Mouse (Mus musculus) layer of hippocampus, adult 9-11 months (tissue): ENCODE results near the gene Extl1.
"Not testable (repeated sequence)": the region's sequence is repeated elsewhere in the genome, so short reads cannot be mapped to it uniquely, and the experiment has no call there.

Source experiments
- DNase-seq: peaks from one replicate; pipeline ENCODE4 v3.0.0; 2022

Extl1 gene

DNA sequence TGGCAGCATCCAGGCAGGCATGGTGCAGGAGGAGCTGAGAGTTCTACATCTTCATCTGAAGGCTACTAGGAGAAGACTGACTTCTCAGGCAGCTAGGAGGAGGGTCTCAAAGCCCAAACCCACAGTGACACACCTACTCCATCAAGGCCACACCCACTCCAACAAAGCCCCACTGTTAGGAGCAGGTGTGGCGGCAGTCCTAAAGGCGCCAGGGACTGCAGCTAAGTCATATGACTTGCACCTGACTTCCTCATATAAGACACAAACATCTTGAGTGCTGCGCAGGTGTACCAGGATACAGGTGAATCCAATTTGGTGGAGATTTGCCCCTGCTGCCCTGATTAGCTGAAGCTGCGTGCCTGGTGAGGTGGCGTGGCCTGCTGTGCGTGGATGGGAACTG is at the start of gene Extl1:
TSS of gene Extl1 (minus strand) at position 101 of the 400 bp plus-strand sequence.
- DNase-seq = not testable (repeated sequence)

DNA sequence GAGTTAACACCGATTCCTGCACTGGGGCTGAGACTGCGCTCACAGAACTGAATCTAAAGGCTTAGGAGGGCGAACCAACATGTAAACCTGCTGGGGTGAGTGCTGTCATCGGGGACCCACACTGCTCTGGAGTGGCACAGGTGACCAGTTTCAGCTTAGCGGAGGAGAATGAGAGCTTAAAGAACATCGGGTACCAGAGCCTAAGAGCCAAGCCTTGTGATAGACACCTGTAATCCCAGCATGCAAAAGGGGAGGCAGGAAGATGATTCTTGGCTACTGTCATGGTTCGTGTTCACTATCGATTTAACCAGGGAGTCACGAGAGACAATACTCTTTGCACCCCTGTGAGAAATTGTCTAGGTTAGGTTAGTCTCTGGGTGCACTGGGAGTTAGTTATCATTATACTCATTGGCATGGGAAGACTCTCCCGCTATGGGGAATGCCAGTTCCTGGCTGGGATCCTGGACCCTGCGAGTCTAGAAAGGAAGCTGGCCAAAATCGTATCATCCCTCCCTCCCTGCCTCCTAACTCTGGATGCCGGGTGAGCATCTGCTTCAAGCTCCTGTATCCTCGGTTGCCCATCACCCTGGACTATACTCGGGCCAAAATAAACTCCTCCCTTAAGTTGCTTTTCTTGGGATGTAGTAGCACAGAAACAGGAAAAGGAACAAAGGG is 49.2 kb upstream of the Extl1 start:
- DNase-seq = no peak

DNA sequence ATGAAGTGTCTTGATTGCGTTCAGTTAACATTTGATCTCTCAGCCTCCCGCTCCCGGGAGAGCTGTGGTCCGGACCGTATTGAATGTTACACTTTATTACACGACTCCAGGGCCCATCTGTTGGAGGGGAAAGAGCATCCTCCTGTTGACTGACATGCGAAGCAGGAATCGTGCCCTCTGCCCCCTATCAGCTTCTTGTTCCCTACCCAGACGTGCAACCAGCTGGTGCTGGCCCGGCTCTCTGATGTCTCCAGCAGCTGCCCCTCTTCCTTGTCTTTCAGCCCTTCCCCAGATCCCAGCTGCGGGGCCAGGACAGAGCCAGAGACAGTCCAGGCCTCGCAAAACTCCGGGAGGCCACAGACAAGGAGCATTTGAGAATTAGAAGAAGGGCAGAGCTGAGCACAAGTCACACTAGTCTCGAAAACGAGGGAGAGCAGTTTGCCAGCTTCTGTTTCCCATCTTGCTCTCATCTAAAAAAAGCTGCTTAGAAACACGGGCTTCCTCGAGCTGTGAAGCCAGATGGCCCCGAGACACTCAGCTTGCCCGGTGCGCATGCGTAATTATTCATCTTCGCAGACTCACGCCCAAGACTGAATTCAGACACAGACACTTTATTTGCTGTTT is 46.8 kb upstream of the Extl1 start:
- DNase-seq = peak; percentile 95

DNA sequence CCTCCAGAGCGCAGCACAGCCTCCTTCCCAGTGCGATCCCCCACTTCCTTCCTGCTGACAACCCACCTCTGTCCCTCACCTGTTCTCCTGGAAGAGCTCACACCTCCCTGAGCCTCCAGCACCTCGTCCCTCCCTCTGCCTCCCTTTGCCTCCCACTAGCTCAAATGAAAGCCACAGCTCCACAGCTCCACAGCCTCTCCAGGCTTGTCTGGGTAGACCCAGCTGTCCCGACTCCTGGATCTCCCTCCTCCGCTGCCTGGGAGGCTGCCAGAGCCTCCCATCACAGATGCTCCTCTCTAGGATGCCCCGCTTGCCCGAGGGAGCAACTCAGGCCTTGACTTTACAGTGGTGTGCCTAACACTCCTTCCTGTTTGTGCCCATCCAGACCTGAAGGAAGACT is 41.4 kb upstream of the Extl1 start:
- DNase-seq = peak; percentile 53

DNA sequence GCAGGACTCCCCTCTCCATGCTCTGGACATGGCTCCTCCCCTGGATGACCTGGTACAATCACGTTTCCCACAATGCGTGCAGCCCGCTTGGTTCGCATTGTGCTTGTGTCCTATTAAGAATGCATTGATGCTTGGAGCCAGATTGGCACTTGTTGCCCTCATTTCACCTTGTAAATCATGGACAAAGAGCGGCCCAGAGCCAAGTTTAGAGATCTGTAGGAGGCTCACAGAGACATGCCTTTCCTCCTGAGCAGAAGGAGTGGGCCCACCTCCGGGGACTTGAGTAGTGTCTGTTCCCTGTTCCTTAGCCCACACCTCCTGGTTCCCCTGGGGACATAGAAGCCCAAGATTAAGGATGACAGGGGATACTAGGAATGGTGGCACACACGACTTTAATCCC is 40.3 kb upstream of the Extl1 start:
- DNase-seq = no peak

DNA sequence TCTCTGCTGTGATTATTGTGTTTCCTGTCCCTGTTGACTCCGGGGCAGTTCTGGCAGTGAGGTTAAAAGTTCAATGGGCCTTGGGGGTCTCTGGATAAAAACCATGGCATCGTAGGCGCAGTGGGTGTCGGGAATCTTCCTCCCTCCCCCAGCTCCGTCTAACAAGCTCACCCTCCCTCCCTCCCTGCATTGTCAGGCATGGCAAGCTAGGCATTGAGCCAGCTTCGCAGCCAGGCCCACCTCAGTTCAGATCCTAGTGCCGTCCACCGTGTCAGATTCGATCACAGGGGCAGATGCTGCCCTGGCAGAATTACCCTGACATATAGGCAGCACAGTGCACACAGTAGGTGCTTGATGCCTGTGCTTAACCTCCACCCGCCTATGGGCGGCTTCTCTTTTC is 38.3 kb upstream of the Extl1 start:
- DNase-seq = no peak

DNA sequence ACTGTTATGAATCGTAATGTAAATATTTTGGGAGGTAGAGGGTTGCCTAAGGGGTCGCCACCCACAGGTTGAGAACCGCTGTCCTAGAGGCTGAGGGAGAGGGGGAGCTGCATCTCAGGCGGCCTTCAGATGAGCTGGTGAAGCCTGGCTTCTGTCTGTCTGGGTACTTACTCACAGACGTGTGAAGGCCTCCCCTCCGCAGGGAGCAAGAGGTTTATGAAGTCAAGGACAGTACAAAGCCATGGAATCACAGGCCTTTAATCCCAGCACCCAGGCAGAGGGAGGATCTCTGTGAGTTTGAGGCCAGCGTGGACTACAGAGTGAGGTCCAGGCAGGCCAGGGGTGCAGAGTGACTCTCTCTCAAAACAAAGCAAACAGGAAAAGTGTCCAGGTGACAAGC is 33.5 kb upstream of the Extl1 start:
- DNase-seq = no peak

DNA sequence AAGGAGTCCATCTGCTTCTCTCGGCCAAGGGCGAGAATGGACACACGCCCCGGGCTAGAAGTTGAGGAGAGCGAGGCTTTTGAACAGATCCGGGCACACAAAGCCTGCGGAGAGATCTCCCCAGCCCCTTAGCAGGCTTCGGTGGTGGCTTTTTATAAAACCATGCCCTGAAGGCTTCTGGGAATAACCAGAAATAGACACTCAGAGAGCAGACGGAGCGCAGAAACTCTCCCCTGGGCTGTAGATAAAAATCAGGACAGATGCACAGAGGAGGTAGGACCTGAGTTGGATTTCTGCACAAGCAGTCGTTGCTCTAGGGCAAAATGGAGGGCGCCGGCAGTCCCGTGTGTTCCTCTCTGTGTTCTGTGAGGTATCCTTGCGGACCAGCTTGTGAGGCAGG is 33.0 kb upstream of the Extl1 start:
- no peak for DNase-seq

DNA sequence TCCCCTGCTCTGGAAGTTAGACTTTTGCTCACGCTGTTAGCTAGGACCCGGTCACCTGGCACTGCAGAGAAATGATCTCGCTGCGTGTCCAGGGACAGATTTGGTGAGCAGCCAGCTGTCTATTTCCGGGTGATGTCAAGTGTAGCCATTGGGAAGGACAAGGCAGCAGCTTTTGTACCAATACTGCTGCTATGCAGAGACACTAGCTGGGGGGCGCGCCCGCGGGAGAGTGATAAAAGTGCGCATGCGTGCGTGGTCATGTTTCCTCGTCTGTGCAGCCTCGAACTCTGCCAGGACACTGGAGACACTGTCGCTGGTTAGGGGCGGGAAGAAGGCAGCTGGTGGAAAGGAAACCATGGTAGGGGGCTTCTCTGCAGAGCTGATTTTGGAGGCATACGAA is 32.5 kb upstream of the Extl1 start:
- no peak for DNase-seq

DNA sequence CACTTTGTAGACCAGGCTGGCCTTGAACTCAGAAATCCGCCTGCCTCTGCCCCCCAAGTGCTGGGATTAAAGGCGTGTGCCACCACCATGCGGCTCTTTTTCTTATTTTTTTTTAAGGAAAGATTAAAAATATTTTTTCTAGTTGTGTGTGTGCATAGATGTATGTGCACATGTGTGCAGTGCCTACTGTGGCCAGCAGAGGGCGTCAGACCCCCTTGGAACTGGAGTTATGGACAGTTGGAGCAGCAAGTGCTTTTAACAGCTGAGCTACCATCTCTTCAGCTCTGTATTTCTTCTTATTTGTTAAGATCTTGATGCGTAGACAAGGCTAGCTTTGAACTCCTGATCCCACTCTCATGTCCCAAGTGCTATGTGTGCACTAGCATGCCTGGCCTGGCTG is 25.6 kb upstream of the Extl1 start:
- no peak for DNase-seq

DNA sequence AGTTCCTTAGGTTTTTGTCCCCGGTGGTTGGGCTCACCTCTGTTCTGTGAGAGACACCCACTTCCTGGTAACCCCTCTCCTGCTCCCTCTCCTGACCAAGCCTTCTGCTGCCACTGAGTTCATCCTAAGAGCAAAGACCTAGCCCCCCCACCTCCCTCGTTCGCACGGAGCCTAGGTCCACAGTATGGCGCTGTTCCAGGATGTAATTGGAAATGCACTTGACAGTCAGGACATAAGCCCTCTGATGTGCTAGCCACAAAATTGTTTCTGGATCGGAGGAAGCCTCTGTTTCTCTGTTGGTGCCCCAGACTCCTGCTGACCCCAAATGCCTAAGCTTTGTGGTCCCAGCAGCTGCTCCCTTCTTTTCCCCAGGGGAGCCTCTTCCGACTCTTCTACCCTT is 20.1 kb upstream of the Extl1 start:
- no peak for DNase-seq

DNA sequence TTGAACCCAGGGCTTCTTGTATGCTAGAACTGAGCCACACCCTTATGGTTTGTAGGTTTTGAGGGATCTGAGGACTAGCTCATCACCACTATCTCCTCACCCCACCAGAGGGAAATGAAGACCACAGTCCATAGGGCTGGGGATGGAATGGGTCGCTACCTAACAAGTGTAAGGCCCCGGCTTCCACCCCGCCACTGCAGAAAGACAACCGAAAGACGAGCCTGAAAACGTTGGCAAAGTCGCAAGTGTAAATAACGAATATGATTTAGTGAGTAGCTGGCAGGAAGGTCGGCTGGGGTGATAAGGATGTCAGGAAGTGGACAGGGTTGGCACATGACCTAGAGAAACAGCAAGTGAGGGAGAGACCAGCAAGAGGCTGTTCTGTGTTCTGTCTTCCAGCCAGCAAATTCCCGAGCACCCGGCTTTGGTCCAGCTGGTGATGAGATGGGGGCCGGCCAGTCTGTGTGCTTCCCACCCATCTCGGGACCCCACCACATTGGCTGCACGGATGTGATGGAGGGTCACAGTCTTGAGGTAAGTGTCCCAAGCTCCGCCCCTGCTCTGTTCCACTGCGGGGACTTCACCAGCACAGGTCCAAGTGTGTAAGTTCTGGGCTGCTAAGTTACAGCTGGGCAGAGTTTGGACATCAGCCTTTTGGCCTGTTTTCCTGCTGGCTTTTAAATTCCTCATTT is 19.1 kb upstream of the Extl1 start:
- DNase-seq = no peak

DNA sequence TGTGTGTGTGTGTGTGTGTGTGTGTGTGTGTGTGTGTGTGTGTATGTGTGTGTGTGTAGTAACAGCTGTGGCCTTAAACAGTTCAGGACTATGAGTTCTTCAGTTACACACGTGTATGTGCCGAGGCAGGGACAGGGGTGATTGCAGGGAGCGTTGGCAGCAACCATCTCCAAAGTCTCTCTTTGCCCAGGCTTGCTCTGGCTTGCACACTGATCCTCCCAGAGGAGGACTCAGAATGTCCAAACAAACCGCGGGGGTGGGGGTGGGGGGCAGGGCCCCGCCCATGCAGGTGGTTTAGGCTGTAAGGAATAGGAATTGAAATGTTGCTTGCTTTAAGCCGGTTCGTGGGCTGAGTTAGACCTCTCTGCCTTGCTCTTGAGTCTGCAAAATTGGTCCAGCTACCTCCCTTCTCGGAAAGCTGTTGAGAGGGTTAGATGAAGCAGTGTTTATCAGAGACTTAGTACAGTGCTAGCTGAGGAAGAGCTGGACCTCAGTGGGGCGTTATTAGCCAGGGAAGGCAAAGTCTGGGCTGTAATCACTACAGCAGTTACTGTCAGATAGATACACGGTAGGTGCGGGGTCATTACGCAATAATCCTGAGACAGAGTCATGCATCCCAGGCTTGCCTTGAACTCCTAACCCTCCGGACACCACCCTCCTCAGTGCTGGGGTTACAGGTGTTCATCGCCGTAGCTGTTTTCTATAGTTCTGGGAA is 18.4 kb upstream of the Extl1 start:
- DNase-seq = no peak

DNA sequence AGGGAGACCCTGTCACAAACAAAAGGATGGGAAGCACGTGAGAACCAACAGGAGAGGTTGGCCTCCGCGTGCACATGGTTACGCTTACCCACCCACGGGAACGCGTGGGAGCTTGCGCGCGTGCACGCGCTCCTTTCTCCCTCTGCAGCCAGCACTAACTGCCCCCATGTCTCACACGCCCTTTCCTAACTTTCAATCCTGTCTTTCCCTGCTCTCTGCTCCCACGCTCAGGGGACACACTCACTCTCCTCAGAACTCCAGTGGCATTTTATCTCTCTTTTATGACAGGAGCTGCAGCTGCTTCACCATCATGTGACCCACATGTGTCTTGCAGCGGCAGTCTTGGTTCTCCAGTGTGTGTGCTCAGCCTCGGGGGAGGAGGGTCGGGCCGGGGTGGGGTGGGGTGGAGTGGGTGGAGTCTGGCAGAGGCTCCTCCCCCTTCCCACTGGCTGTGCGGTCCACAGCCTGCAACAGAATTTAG is 17.6 kb upstream of the Extl1 start:
- DNase-seq = peak; percentile 85

DNA sequence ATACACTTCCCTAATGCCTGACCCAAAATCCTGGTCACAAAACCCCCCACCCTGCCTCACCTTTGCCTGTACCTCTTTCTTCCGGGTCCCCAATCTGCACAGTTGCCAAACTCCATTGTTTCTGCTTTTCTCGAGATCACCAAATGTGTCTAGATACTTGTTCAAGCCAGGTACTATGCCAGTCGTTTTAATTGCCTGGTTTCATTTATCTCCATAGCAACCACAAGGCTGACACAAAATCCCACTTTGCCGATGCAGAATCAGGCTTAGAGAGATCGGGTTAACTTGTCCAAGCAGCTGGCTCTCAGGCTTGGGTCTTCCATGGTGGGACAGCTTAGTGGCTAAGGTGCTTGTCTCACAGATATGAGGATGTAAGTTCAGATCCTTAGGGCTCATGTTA is 16.6 kb upstream of the Extl1 start:
- no peak for DNase-seq

DNA sequence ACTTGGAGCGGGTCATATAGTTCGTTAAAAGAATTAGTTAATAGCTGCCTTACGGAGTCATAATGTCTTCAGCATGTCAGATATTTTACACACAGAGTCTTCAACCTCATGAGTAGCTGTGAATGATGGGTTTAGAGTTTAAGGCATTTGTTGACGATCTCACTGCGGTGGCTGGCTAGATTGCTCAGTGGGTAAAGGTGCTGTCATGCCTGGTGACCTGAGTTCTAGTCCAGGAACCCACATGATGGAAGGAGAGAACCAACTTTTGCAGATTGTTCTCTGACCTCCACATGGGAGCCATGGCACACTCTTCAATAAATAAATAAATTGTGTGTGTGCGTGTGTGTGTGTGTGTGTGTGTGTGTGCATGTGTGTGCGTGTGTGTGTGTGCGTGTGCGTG is 14.1 kb upstream of the Extl1 start:
- no peak for DNase-seq

DNA sequence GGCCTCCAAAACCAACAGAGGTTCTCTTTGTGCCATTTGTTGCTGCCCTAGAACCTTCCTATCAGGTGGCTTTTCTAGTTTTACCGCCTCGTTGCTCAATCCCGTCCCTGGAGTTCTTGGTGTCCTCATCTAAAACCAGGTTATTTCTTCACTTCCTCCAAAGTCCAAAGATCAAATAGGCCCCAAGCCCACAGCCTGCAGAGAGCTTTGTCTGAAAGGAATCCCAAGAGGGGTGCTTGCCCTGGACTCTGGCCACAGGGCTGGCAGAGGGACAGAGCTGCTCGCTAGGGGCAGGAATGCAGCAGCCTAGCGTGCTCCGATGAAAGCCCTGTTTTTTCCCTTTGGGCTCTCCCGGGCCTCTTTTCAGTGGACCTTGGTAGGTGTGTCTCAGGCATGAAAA is 13.5 kb upstream of the Extl1 start:
- DNase-seq = no peak

DNA sequence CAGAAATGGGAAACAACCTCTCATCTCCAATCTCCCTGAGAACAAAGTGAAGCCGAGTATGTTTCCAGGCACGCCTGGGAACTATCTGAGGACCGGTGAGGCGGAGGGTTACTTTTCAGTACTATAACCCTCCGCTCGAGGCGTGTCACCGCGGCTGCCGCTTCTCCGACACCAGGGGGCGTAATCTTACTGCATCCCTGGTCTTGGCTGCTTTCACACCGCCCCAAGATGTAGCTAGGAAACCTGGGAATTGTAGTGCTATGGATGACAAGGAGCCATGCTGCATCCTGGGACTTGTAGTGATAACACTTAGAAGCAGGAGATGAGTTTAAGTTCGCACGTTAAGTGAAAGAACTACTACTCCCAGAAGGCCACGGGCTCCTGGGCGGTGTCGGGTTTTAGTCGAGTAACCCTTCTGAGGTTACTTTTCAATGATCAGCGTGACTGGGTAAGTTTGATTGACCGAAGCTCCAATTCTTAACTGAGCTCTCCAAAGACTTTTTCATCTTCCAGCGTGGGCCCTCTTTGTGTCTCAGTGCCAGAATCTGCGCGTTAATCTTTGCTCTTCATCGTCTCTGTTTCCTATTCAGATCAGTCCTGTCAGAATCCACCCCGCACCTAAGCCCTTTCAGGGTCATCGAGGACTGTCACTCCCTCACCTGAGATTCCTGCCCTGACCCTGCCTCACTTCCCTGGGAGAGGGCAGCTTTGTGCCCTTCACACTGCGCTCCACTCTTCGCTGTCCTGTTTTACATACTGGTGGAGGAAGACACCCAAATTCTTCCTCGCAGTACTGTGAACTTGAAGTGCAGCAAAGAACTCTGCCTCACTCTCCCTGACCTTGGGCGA is 12.6 kb upstream of the Extl1 start, which contains the start of gene Pafah2:
TSS of gene Pafah2 (plus strand) at position 344 of the 849 bp plus-strand sequence.
- DNase-seq = peak; percentile 99

DNA sequence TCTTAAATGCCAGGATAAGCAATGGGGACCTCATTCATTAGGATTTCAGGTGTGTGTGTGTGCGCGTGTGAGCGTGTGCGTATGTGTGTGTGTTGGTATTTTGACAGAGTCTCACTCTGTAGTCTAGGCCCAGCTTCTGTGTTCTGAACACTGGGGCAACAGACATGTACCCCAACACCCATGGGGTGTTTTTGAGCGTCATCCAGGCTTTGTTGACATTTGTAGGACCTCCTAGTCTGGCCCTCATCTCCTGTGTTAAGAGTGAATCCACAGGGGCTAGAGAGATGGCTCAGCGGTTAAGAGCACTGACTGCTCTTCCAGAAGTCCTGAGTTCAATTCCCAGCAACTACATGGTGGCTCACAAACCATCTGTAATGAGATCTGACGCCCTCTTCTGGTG is 11.5 kb upstream of the Extl1 start:
- DNase-seq = no peak

DNA sequence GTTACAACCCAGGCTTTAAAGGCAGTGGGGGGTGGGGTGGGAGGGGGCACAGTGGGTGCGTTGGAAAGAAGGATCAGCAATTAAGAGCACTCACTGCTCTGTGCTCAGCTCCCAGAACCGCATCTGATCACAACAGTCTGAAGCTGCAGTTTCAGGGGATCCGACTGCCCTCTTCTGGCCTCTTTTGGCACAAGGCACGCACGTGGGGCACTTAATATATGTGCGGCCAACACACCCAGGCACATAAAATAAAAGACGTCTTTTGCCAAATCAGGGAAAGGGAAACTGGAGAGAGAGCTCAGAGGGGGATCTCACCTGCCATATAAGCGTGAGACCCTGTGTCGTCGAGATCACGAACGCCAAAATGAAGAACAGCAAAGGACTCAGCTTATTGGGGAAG is 9.4 kb upstream of the Extl1 start:
- DNase-seq = no peak

DNA sequence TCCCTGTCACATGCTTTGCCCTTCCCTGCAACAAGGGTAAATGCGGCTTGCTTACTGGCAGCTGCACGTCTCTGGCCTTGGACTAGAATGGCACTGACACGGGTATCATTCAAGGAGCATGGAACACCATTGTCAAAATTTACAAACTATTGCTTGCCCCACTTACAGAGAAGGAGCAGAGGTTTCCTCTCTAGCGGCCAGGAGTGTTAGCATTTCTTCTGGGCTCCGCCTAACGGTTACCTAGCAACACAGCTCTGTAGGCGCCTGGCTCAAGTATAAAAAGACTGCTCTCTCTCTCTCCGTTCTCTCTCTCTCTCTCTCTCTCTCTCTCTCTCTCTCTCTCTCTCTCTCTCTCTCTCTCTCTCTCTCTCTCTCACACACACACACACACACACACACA is 8.9 kb upstream of the Extl1 start:
- DNase-seq = no peak

DNA sequence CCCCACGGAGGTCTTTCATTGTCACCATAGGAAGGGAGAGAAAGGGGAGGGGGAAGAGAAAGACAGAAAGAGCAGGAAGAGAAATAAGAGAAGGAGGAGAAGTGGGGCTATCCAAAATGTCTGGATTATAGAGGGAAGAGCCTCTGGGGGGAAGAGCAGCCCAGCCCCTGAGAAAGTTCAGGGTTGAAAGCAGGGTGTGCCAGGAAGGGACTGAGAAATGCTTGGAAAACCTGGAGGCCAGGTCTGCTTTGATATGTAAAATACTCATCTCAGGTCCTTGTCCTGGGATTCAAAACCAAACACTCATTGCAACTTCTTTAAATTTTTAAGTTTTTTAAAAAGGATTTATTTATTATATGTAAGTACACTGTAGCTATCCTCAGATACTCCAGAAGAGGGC is 8.0 kb upstream of the Extl1 start:
- no peak for DNase-seq

DNA sequence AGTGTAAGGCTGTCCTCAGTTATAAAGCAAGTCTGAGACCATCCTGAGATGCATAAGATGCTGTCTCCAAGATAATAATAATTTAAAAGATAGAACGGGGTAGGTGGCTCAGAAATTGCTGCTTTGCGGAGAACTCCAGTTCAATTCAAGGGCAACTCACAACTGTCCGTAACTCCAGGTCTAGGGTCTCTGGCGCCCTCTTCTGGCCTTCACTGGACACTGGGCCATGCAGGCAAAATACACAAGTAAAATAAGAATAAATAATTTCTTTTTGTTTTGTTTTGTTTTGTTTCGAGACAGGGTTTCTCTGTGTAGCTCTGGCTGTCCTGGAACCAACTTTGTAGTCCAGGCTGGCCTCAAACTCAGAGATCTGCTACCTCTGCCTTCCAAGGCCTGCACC is 4.7 kb upstream of the Extl1 start:
- no peak for DNase-seq
